Mouse (Mus musculus) cerebellum, postnatal 4 days (tissue): ENCODE results near the gene Ppp1r3a.
"Not testable (repeated sequence)": the region's sequence is repeated elsewhere in the genome, so short reads cannot be mapped to it uniquely, and the experiment has no call there.

ENCODE experiments used
- DNase-seq, 2 experiments: peaks; one replicate each; pipeline ENCODE4 v3.0.0; 2022; ENCODE audit warnings: low spot score in 2 of 2, mixed read lengths in 1 of 2

Ppp1r3a gene

DNA sequence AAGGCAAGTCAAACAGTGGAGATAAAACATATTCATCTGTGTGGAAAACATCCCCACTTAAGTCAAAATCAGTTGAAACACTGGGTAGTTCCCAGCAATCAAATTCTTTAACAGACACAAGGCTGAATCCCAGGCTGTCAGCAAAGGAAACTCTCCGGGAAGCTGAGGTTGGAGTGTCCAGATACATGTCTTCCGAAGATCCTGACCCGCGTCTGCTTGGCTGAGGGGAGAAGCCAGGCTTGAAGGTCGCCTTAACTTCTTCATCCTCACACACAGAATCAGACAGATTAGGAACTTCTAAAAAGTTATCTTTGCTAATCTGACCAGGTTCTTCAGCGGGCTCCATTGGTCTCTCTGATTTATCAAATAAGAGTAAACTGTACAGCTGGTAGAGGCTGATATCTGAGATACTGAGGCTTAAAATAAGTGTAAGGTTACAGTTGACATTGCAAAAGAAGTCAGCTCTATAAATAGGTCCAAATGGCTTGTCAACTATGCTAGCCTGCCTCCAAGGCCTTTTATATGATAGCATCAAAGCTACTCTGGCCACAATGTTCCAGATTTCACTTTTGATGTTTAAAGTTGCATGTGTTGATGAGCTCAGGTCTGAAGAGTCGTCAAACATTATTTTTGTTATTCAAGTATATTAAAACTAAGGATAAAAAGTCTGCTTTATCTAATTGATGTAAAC, at the start of gene Ppp1r3a:
Ppp1r3a (minus strand) TSS at position 374 of the 691 bp plus-strand sequence.
- no peak for DNase-seq

DNA sequence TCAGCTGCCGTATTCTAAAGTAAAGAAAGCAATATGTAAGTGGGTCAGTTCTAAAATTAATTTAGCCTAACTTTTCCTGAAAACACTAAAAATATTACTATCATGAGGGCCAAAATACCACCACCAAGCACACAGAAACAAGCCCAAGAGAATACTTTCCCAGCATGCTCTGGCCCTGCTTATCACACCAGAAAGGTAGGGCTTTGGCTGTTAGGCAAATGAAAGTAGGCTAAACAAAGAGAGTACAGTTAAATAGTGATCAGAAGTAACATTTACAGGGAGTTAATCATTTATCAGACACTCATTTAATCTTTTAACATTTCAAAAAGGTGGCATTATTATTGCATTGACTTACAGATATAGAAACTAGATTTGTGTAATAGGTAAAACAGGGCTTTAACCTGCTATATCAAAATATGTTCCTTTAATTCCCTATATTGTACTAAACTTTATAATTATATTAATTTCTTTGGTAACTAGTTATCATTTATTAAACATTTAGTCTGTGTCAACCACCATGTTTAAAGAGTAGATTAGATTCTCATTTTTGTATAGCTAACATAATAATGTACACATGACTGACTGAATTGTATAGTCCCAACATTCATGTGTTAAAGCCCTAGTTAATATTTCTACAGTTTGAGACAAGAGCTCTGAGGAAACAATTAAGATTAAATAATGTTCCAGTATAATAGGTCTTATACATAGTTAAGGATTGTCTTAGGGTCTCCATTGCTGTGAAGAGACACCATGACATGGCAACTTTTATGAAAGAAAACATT, 32.3 kb upstream of the Ppp1r3a start:
- no peak for DNase-seq

DNA sequence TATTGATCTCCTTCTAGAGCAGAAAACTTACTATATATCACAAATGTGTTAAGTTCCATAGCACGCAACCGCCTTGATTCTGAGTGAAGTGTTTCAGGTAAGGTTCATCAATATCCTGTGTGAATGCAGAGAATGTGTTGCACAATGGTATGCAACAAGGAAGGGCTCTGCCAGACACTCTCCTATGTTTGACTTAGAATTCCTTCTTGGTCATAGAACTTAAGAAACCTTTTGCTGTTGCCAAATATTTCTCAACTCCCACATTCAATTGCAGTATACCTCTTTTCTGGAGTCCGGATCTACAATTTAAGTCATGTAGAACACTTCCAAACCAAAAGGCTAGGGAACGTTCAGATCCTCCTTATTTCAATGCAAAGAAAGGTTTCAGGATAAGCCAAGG, 22.8 kb upstream of the Ppp1r3a start:
- no peak for DNase-seq

DNA sequence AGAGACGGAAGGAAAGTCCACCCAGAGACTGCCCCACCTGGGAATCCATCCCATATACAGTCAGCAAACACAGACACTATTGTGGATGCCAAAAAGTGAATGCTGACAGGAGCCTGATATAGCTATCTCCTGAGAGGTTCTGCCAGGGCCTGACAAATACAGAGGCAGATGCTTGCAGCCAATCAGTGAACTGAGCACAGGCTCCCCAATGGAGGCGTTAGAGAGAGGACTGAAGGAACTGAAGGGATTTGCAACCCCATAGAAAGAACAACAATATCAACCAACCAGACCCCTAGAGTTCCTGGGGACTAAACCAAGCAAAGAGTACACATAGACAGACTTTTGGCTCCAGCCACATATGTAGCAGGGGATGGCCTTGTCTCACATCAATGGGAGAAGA, 16.6 kb upstream of the Ppp1r3a start:
- no peak for DNase-seq

DNA sequence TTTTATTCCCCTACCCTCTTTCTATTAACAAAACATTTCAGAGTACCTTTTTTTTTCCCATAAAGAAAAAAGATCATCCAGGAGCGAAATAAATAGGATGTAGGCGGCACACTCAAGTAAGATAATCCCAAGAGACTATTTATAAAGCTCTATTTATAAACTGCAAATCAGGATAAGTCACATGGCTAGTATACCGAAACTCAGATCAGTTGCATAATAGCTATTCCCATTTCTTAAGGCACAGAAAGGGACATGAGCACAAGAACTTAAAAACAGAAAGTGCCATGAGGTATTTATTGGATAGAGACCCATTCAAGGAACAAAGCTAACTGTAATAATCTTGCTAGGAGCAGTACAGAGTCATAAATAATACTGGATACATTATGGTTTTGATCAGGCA, 2.4 kb upstream of the Ppp1r3a start:
- DNase-seq, result no peak

DNA sequence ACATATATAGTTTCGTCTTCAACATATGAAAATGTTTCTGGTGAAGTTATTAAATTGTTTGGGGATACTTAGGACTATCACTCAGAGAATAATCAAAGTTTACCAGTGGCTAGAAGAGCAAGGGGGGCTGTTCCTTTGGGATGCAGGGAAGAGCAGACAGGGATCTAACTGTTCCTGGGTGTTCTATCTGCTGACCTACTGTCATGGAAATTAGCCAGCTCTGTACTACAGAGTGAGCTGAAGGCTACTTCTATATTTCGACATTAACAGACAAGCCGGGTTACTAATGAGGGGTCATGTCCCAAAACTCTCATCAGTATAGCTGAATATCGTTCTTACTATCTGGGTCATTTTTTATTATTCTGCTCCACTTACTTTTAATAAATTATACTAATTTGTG, 1.6 kb downstream of the Ppp1r3a start:
- DNase-seq, result no peak

DNA sequence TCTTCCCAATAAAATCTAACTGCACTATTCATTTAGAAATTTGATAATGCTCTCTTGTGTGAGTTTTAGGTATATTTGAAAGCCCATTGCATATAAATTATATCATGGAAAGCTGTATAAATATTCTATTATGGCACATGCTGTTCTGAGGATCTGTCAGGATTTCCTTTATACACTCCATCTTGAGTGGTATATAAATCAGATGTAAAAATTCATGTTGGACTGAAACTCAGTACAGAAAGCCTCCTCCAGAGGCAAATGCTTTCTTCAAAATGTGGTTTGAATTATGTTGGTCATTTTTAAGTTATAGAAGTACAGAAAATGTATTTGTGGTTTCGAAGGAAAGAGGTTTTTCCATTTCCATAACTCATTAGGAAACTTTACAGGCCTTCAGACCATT, 2.9 kb downstream of the Ppp1r3a start:
- DNase-seq, result no peak

DNA sequence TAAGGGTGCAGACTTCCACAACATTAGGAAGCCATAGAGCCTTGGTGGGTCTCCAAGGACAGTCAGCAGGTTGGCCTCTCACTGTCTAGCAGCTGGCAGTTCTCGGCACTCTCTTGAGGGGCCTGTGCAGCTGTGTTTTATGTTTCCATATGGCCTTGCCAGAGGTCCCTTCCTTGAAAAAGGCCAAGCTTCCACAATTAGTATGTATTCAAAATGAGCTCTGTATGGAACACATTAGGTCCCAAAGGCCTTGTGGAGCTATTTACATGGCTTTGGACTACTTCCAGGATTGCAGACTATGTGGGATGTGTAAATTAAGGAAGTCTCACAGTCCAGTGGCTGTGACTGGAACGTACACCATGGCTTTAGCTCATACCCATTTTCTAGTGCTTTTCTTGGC, 8.1 kb downstream of the Ppp1r3a start:
- no peak for DNase-seq

DNA sequence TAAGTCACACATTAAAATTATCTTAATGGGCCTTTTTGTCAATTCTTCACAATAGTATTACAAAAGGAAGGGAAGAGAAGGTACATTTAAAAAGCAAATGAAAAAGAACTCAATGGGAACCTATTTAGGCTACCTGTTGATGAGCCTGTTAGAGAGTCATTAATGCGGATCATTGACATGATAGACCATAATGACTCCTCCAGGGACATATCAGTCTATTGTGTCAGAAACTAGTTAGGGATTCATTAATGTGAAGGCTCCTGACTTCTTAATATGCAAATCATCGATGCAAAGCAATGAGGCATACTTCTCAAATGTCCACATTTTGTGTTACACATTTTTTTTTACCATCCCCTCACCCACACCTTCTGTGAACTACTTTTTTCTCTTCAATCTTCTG, 19.1 kb downstream of the Ppp1r3a start:
- no peak for DNase-seq

DNA sequence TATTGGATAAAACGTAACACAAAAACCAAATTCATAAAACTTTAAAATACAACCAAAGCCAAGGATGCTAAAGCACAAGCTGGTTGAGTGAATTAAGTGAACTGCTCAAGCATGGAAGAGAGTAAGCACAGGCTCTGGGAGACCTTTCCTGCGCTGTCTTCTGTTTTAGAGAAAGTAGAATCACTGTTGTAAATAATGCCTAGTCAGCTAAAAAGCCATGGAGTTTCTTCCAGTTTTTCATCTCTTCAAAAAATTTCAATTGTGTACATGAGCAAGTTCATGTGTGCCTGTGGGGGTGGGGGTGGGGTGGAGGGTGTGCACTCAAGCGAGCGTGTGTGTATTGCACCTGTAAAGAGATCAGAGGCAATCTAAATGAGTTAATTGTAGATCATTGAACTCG, 24.1 kb downstream of the Ppp1r3a start:
- DNase-seq, result no peak

DNA sequence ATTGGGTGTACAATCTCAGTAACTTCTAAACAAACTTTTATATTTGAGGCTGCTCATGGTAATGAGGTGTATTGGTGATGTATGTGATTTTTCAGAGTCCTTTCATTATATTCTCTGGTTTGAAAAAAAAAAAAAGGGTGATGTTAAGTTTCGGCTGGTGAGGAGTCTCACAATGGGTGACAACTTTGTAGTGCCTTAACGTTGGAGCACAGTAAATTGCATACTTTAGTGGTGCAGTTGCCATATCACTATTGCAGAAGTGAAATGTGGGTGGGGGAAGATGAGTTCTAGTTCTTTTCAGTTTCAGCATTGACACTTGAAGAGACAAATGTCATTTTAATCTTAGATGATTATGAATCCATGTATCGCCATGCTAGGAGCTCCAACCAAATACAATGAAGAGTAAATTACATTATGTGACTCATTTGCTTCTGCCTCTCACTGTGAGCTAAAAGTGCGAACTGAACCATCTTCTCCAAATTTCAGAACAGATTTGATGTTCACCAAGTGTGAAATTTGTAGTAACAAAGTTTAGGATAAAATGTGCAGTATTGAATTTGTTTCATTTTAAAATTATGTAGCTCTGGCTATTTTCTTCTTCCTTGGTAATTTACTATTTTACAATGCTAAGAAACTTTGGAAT, 34.2 kb downstream of the Ppp1r3a start:
- DNase-seq, result no peak

DNA sequence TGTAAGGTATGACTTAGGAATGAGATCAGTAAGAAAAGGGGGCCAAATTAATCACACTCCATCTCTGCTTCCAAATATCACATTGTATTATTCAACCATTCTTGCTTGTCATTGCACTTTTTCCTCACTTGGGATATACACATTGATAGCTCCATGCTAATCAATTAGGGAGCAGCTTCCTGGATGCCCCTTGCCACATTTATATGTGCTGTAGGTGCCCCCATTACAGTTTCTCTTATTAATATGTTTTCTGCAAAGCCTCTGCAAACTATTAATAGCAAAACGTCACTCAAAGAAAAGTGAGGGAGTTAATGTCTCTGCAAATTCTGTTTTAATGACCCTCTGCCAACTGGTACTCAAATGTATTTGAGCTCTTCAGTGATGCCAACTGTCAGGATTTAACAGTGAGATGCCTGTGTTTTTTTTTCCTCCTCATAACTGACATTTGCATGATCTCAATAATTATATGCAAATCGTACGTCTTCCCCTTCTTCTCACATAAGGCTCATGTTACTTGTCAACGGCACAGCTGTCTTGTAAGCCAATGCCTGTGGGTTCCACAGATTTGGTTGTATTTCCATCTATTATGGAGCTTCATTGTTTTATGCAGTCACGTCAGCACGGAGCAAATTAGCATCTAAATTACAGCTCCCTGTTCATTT, 34.8 kb downstream of the Ppp1r3a start:
- DNase-seq, result no peak

DNA sequence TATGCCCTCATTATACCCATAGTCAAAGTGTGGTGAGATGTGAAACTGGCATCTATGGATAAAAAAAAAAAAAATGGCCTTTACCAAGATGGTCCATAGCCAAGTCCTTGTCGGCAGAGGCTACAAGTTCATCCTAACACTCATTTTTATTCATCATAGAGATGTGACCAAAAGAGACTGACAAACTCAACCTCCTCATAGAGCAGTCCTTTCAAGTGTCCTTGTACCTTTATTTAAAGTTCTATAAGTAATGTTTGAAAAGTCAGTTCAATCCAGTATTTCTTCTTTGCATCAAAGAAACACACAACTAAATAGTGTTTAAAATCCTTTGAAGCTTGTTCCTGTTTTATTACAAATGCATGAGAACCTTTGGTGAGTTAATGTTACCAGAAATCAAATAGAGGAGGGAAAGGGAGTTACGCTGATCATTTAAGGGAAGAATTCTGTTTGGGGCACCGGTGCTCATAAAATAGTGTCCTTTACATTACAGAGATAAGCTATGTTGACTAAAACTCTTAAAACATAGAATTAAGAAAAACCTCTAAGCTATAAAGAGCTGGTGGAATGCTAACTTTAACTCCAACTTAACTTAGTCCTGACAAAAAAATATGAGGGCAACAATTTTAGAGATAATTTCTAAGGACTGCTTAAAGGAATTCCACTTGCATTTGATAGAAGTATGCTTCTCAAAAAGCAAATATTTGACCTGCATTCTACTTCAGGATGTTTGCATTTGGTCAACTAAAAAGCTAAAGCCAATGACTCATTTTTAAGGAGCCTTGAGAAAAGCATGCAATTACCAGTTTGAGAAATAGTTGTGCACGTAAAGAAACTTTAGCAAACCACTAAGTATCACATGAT, 39.7 kb downstream of the Ppp1r3a start:
- DNase-seq, result no peak

DNA sequence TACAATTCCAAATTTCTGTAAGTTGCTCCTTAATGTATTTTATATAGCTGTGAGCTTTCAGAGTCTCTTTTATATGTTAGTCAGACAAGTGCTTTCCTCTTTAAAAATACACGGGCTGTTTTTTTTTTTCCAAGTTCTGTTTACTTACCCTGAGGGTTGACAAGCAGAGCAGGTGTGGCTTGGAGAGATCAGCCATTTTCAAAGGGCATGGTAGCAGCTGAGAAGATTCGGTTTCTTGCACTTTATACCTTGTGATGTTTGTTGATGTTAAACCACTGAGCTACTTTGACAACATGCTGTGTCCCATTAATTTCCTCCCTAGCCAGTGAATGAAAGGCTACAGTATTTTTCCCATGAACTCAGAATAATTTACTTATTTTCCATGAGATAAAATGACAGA, 42.9 kb downstream of the Ppp1r3a start:
- DNase-seq, result no peak

DNA sequence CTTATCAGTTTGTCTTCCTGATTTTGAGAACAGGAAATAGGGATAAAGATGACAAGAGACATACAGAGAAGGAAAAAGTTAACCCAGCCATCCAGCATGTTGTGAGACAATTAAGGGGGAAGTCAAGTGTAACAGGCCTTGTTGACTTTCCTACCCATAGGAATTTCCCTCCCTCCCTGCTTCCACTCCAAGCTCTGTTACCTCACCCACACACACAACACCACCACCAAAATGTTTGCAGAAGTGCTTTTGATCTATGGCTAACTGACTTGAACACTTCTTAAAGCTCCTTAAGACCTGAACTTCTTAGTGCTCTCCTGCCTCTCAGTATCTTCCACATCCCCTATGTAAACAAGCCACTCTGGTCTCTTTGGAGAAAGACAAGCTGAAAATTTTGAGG, 55.0 kb downstream of the Ppp1r3a start:
- no peak for DNase-seq

DNA sequence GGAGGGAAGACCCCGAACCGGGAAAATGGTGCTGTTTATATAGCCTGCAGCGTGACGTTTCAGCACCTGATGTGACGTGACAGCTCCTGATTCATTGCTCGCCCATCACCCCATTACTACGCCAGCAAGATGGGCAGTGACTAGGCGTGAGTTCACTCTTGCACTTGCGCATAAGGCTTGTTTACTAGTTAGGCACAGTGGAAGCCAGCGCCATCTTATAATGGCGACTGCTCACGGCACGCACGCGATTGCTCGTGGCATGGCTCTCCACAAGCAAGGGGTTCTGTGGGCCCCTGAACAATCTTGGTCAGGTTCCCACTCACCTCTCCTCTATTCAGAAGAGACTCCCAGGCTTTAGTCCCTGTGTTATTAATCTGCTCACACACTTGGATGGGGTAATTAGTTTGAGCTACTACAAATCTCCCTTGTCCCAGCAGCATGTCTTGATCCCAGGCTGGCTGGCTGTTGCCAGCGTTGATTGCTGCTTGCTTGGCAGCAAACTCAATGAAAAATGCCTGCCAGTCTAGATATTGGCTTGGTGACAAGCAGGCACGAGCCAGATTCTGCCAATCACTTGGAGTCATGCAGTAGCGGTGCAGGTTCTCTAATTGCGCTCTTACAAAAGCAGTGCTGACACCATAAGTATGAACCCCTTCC, 75.7 kb downstream of the Ppp1r3a start:
- peak in 1 of 2 experiments; percentile 29 for DNase-seq

DNA sequence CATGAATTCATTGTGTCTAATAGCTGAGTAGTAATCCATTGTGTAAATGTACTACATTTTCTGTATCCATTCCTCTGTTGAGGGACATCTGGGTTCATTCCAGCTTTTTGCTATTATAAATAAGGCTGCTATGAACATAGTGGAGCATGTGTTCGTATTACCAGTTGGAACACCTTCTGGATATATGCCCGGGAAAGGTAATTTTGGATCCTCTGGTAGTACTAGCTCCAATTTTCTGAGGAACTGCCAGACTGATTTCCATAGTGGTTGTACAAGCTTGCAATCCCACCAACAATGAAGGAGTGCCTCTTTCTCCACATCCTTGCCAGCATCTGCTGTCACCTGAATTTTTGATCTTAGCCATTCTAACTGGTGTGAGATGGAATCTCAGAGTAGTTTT, 86.1 kb downstream of the Ppp1r3a start:
- DNase-seq, result not testable (repeated sequence)

DNA sequence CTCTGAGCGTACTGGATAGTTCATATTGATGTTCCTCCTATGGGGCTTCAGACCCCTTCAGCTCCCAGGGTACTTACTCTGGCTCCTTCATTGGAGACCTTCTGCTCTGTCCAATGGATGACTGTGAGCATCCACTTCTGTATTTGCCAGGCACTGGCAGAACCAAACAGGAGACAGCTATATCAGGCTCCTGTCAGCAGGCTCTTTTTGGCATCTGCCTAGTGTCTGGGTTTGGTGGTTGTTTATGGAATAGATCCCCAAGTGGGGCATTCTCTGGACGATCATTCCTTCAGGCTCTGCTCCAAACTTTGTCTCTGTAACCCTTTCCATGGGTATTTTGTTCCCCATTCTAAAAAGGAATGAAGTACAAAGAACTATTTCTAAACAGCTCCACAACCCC, 87.4 kb downstream of the Ppp1r3a start:
- not testable (repeated sequence) for DNase-seq
